Mouse (Mus musculus) kidney, embryonic 15.5 days (tissue): ENCODE measurements around the gene Rusc2. TPM values are rescaled to one million over a fixed set of nuclear protein-coding genes. Genes with fewer than 3 reads are reported as not detected.

Source experiments
- ATAC-seq: fragments of 200-750 bp; cut with Nextera tagmentation; replicated peaks from 2 replicates; pipeline ENCODE4 v1.8.0; 2017; ENCODE audit warnings: moderate TSS enrichment; ENCODE audit not compliant: low FRiP score
- H3K27ac ChIP-seq: fragments of 300-500 bp; sonication (generic); 2 replicates; pipeline ENCODE4 v1.5.1; 2015; ENCODE audit warnings: mild to moderate bottlenecking, inconsistent platforms
- H3K27me3 ChIP-seq: fragments of 300-500 bp; sonication (generic); 2 replicates; pipeline ENCODE4 v1.6.1; 2015; ENCODE audit warnings: inconsistent platforms
- H3K36me3 ChIP-seq: fragments of 300-500 bp; sonication (generic); 2 replicates; pipeline ENCODE4 v1.6.1; 2015; ENCODE audit warnings: inconsistent platforms
- H3K4me1 ChIP-seq: fragments of 300-500 bp; sonication (generic); 2 replicates; pipeline ENCODE4 v1.6.1; 2015; ENCODE audit warnings: inconsistent platforms
- H3K4me2 ChIP-seq: fragments of 300-500 bp; sonication (generic); 2 replicates; pipeline ENCODE4 v1.6.1; 2015; ENCODE audit warnings: moderate library complexity, mild to moderate bottlenecking, inconsistent platforms
- H3K4me3 ChIP-seq: fragments of 300-500 bp; sonication (generic); replicated peaks from 2 replicates; pipeline ENCODE4 v1.5.1; 2015; ENCODE audit warnings: mild to moderate bottlenecking, inconsistent platforms
- H3K9ac ChIP-seq: fragments of 300-500 bp; sonication (generic); 2 replicates; pipeline ENCODE4 v1.6.1; 2015; ENCODE audit warnings: mild to moderate bottlenecking, inconsistent platforms
- H3K9me3 ChIP-seq: fragments of 300-500 bp; sonication (generic); replicated peaks from 2 replicates; pipeline ENCODE4 v1.6.1; 2016; ENCODE audit warnings: inconsistent platforms
- WGBS: fragments of 180-500 bp; shearing (Covaris S2); methylation state at CpG from one replicate; pipeline ENCODE4 v1.1.7; 2015; ENCODE audit warnings: mixed read lengths; 5-methylcytosine and 5-hydroxymethylcytosine counted together
- polyA plus RNA-seq: library from polyadenylated mRNA; unstranded; fragments of >200 nt; fragmentation: Nextera tagmentation; extraction: Ambion mirVana; gene quantifications from 2 replicates; pipeline ENCODE4 v1.2.1, GENCODE M21; 2015

The Rusc2 gene
- polyA plus RNA-seq, 1 experiment from 2014 or later, result 14.1 TPM

- Histone ChIP-seq H3K27ac (peak overlapping the region; percentile 60; the same call in 1 of the 2 replicates), H3K9ac (no peak overlapping the region), H3K9me3 (no peaks in the 10 kb centered on the region), H3K36me3 (no peaks in the 10 kb centered on the region), H3K4me3 (no peak overlapping the region), H3K4me2 (0 out of 2 replicates have a peak overlapping the region, but pooled peaks have one; percentile 19), H3K4me1 (peaks cover 29% of the 10 kb centered on the region), H3K27me3 (peaks cover 22% of the 10 kb centered on the region)
- WGBS, result 4% methylated on average over 4 of the region's 4 CpGs
- no peak for ATAC-seq
These were observed 49.9 kb downstream of the Rusc2 start for GRCm38 (mm10) chr4:43431690-43432089.

GRCm38 (mm10) chr4:43432832-43433231 lies 51.1 kb downstream of the Rusc2 start:
- H3K36me3 ChIP-seq, result no peaks in the 10 kb centered on the region
- H3K9ac ChIP-seq, result no peak overlapping the region
- H3K27ac ChIP-seq, result no peak overlapping the region
- H3K4me1 ChIP-seq, result peaks cover 20% of the 10 kb centered on the region
- no peak overlapping the region for H3K4me3 ChIP-seq
- no peaks in the 10 kb centered on the region for H3K9me3 ChIP-seq
- H3K27me3 ChIP-seq, result peaks cover 10% of the 10 kb centered on the region
- no peak for ATAC-seq
- 89% methylated on average over 1 of the region's 1 CpGs for WGBS
- H3K4me2 ChIP-seq, result no peak overlapping the region

GRCm38 (mm10) chr4:43441639-43442038 lies 59.9 kb downstream of the Rusc2 start, which contains the start of gene Tesk1:
Gene Tesk1 (plus strand): TSS chr4:43441939.
- Histone ChIP-seq H3K4me2 (peak within 1 kb of the TSS; percentile 95), H3K9me3 (no peaks in the 10 kb centered on the region), H3K9ac (peak within 1 kb of the TSS; percentile 99), H3K4me3 (peak within 1 kb of the TSS; percentile 99), H3K27me3 (no peaks in the 10 kb centered on the region), H3K4me1 (peaks cover 16% of the 10 kb centered on the region), H3K36me3 (peaks cover 19% of the 10 kb centered on the region), H3K27ac (peak within 1 kb of the TSS; percentile 97)
- WGBS, result 22% methylated on average over 4 of the region's 4 CpGs
- no peak for ATAC-seq

GRCm38 (mm10) chr4:43442044-43442443 lies 60.3 kb downstream of the Rusc2 start:
- H3K27ac ChIP-seq, result peak overlapping the region; percentile 97
- ATAC-seq, result peak; percentile 94
- under 1% methylated on average over 33 of the region's 33 CpGs for whole genome bisulfite sequencing
- H3K4me3 ChIP-seq, result peak overlapping the region; percentile 99
- peak overlapping the region; percentile 99 for H3K9ac ChIP-seq
- H3K4me1 ChIP-seq, result peaks cover 16% of the 10 kb centered on the region
- peaks cover 24% of the 10 kb centered on the region for H3K36me3 ChIP-seq
- no peaks in the 10 kb centered on the region for H3K9me3 ChIP-seq
- peak overlapping the region; percentile 95 for H3K4me2 ChIP-seq
- H3K27me3 ChIP-seq, result no peaks in the 10 kb centered on the region

- Histone ChIP-seq H3K9me3 (no peaks in the 10 kb centered on the region), H3K4me3 (peak overlapping the region; percentile 99), H3K4me2 (peak overlapping the region; percentile 95), H3K9ac (peak overlapping the region; percentile 99), H3K27me3 (no peaks in the 10 kb centered on the region), H3K4me1 (peaks cover 16% of the 10 kb centered on the region), H3K27ac (peak overlapping the region; percentile 97), H3K36me3 (peaks cover 30% of the 10 kb centered on the region)
- ATAC-seq, result peak; percentile 71
- under 1% methylated on average over 77 of the region's 88 CpGs for WGBS
These were observed 60.9 kb downstream of the Rusc2 start for GRCm38 (mm10) chr4:43442456-43443361.

GRCm38 (mm10) chr4:43443511-43443910 lies 61.7 kb downstream of the Rusc2 start:
- under 1% methylated on average over 26 of the region's 28 CpGs for WGBS
- H3K9me3 ChIP-seq, result no peaks in the 10 kb centered on the region
- peak overlapping the region; percentile 97 for H3K27ac ChIP-seq
- H3K4me2 ChIP-seq, result peak overlapping the region; percentile 95
- peak overlapping the region; percentile 99 for H3K4me3 ChIP-seq
- H3K36me3 ChIP-seq, result peaks cover 38% of the 10 kb centered on the region
- ATAC-seq, result peak; percentile 27
- H3K27me3 ChIP-seq, result no peaks in the 10 kb centered on the region
- peaks cover 16% of the 10 kb centered on the region for H3K4me1 ChIP-seq
- peak overlapping the region; percentile 99 for H3K9ac ChIP-seq

GRCm38 (mm10) chr4:43447251-43447650 lies 65.5 kb downstream of the Rusc2 start:
- no peak for ATAC-seq
- Histone ChIP-seq H3K4me1 (peaks cover 18% of the 10 kb centered on the region), H3K27ac (no peak overlapping the region), H3K4me3 (no peak overlapping the region), H3K4me2 (no peak overlapping the region), H3K27me3 (peaks cover 5% of the 10 kb centered on the region), H3K36me3 (peaks cover 40% of the 10 kb centered on the region), H3K9ac (no peak overlapping the region), H3K9me3 (no peaks in the 10 kb centered on the region)
- WGBS, result 89% methylated on average over 13 of the region's 13 CpGs

GRCm38 (mm10) chr4:43448554-43448953 lies 66.8 kb downstream of the Rusc2 start:
- no peak for ATAC-seq
- 88% methylated on average over 3 of the region's 3 CpGs for WGBS
- no peak overlapping the region for H3K4me2 ChIP-seq
- H3K4me1 ChIP-seq, result peaks cover 29% of the 10 kb centered on the region
- peaks cover 40% of the 10 kb centered on the region for H3K36me3 ChIP-seq
- no peak overlapping the region for H3K4me3 ChIP-seq
- H3K9ac ChIP-seq, result no peak overlapping the region
- no peaks in the 10 kb centered on the region for H3K9me3 ChIP-seq
- H3K27ac ChIP-seq, result no peak overlapping the region
- H3K27me3 ChIP-seq, result peaks cover 18% of the 10 kb centered on the region

GRCm38 (mm10) chr4:43452315-43452714 lies 70.5 kb downstream of the Rusc2 start:
- Histone ChIP-seq H3K36me3 (peaks cover 14% of the 10 kb centered on the region), H3K27me3 (peaks cover 37% of the 10 kb centered on the region), H3K9ac (no peak overlapping the region), H3K4me3 (no peak overlapping the region), H3K27ac (no peak overlapping the region), H3K4me2 (no peak overlapping the region), H3K9me3 (no peaks in the 10 kb centered on the region), H3K4me1 (peaks cover 36% of the 10 kb centered on the region)
- ATAC-seq, result no peak
- WGBS, result 55% methylated on average over 11 of the region's 11 CpGs

GRCm38 (mm10) chr4:43453413-43453812 lies 71.6 kb downstream of the Rusc2 start:
- 2% methylated on average over 17 of the region's 18 CpGs for WGBS
- Histone ChIP-seq H3K27ac (no peak overlapping the region), H3K4me2 (peak overlapping the region; percentile 64), H3K36me3 (peaks cover 3% of the 10 kb centered on the region), H3K9ac (0 out of 2 replicates have a peak overlapping the region, but pooled peaks have one; percentile 14), H3K4me3 (peak overlapping the region; percentile 28), H3K9me3 (no peaks in the 10 kb centered on the region), H3K27me3 (peaks cover 37% of the 10 kb centered on the region), H3K4me1 (peaks cover 36% of the 10 kb centered on the region)
- ATAC-seq, result peak; percentile 14; the same call in 1 of the 2 replicates

GRCm38 (mm10) chr4:43454041-43454836 lies 72.5 kb downstream of the Rusc2 start, which contains the start of gene Cd72:
Gene Cd72 (minus strand): TSS chr4:43454628.
- H3K27ac ChIP-seq, result no peak within 1 kb of the TSS
- H3K9me3 ChIP-seq, result no peaks in the 10 kb centered on the region
- H3K4me2 ChIP-seq, result peak within 1 kb of the TSS; percentile 64
- ATAC-seq, result no peak; the same call in 1 of the 2 replicates
- 0 out of 2 replicates have a peak within 1 kb of the TSS, but pooled peaks have one; percentile 14 for H3K9ac ChIP-seq
- no peaks in the 10 kb centered on the region for H3K36me3 ChIP-seq
- H3K4me1 ChIP-seq, result peaks cover 36% of the 10 kb centered on the region
- peaks cover 37% of the 10 kb centered on the region for H3K27me3 ChIP-seq
- 26% methylated on average over 20 of the region's 20 CpGs for WGBS
- peak within 1 kb of the TSS; percentile 28 for H3K4me3 ChIP-seq
